Comparison of ENCODE assay signal across 9 mouse cellular contexts in the genomic region with DNA sequence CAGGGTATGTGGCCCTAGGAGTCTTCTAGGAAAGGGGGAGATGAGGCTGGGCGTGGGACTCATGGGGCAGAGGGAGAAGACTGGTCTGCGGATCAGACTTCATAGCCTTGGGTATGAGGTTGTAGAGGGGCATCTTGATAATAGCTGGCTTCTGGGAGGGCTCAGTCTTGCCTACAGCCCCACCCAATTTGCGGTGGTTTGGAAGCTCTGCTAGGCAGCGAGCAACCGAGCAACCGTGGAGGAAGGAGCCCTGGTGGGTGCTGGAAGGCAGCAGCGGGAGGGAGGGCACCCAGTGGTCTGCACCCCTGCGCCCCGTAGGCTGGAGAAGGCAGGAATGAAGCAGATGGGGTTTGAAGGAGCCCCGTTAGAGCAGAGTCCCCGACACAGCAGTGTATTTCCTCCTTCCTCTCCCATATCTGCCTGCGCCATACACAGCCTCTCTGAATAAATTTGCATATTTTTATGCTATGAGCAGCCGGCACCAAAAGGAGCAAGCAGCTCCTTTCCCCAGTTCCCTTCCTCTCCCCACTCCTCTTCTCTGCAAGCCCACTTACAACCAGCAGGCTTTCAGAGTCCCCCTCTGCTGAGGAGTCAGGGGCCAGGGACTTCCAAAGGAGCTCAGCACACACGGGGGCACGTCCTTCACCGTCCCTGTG. TPM values are rescaled to one million over a fixed set of nuclear protein-coding genes. Genes with fewer than 3 reads are reported as not detected.
DNase-seq lines count a peak whose midpoint lies in the region; ATAC-seq and TF ChIP-seq lines count a peak whose summit lies in the region.
"Had no signal": no experiment of that assay in that cellular context is flagged by ENCODE, and none has a peak within 500 bp of the region (broad histone marks: within the 10 kb centered on the region; RNA-seq: fewer than 3 reads in every experiment).

No protein-coding gene starts in this region.

- no peak overlapping the region for H3K27ac ChIP-seq in spleen, adult 2 months (ENCODE audit: insufficient read depth, low read length)
- no peak overlapping the region for H3K27ac ChIP-seq in liver, embryonic 14.5 days
- H3K27ac ChIP-seq in thymus, adult 2 months (ENCODE audit: control insufficient read depth, insufficient read depth, low read length), result no peak overlapping the region

- no peaks in the 10 kb centered on the region for H3K36me3 ChIP-seq in spleen, adult 2 months (ENCODE audit: control insufficient read depth, insufficient read depth, low read length)
- H3K36me3 ChIP-seq in liver, embryonic 14.5 days (replicated peaks; ENCODE audit: control insufficient read depth, insufficient read depth, low read depth), result no peaks in the 10 kb centered on the region
- no peaks in the 10 kb centered on the region for H3K36me3 ChIP-seq in thymus, adult 2 months (ENCODE audit: control insufficient read depth, insufficient read depth, low read length)

- 17% methylated on average over 16 of the region's 16 CpGs for WGBS in spleen, adult 2 months
- 9% methylated on average over 16 of the region's 16 CpGs for WGBS in liver, embryonic 14.5 days (ENCODE audit: insufficient replicate concordance)
- WGBS in thymus, adult 2 months, result 15% methylated on average over 16 of the region's 16 CpGs

- no peak overlapping the region for H3K9ac ChIP-seq in liver, embryonic 14.5 days (replicated peaks)

- no peaks in the 10 kb centered on the region for H3K27me3 ChIP-seq in spleen, adult 2 months (ENCODE audit: control insufficient read depth, insufficient read depth, low read length)
- H3K27me3 ChIP-seq in liver, embryonic 14.5 days (ENCODE audit: control insufficient read depth, insufficient read depth, low read length), result no peaks in the 10 kb centered on the region
- H3K27me3 ChIP-seq in thymus, adult 2 months (ENCODE audit: control insufficient read depth, insufficient read depth, low read length), result no peaks in the 10 kb centered on the region

- H3K4me1 ChIP-seq in spleen, adult 2 months (ENCODE audit: control insufficient read depth, insufficient read depth, insufficient read length), result peaks cover 4% of the 10 kb centered on the region
- H3K4me1 ChIP-seq in liver, embryonic 14.5 days (replicated peaks; ENCODE audit: control insufficient read depth in 2 of 2, insufficient read depth in 2 of 2, low read length in 1 of 2), result no peaks in the 10 kb centered on the region; a peak in 1 of 4 replicates
- peaks cover 9% of the 10 kb centered on the region for H3K4me1 ChIP-seq in thymus, adult 2 months (replicated peaks; ENCODE audit: control insufficient read depth, insufficient read depth, low read length)

- intact Hi-C loops in gastrocnemius, postnatal 14 days (cut with DNase I; ENCODE audit: low total_unique reads), result no loop called here

- peak overlapping the region; percentile 47 for H3K4me2 ChIP-seq in liver, embryonic 14.5 days (ENCODE audit: low read depth)

- ATAC-seq in liver, embryonic 14.5 days (ENCODE audit: insufficient read depth), result no peak

- no peak for TF ChIP-seq EP300 in liver, embryonic 14.5 days (IDR thresholded peaks at IDR 0.05; ENCODE audit: low read depth)

- peak overlapping the region; percentile 37 for H3K4me3 ChIP-seq in spleen, adult 2 months (ENCODE audit: extremely low read depth, insufficient read depth, insufficient read length)
- no peak overlapping the region; a peak in 1 of 4 replicates for H3K4me3 ChIP-seq in liver, embryonic 14.5 days (ENCODE audit: insufficient read depth in 1 of 2, low read depth in 2 of 2, low read length in 2 of 2)
- H3K4me3 ChIP-seq in thymus, adult 2 months (ENCODE audit: control insufficient read depth, insufficient read depth, low read length), result peak overlapping the region; percentile 46

- TF ChIP-seq CTCF in spleen, adult 2 months (IDR thresholded peaks at IDR 0.05; ENCODE audit: extremely low read depth, insufficient read depth, insufficient read length, insufficient replicate concordance), result no peak
- TF ChIP-seq CTCF in liver, embryonic 14.5 days (IDR thresholded peaks at IDR 0.05; ENCODE audit: low read depth), result no peak
- TF ChIP-seq CTCF in thymus, adult 2 months (IDR thresholded peaks at IDR 0.05; ENCODE audit: borderline replicate concordance, control insufficient read depth, extremely low read depth, insufficient read depth, low read length, poor library complexity), result no peak

- TF ChIP-seq POLR2A in spleen, adult 2 months (IDR thresholded peaks at IDR 0.05; ENCODE audit: low read depth, low read length), result no peak
- no peak for TF ChIP-seq POLR2A in thymus, adult 2 months (IDR thresholded peaks at IDR 0.05; ENCODE audit: control insufficient read depth, extremely low read depth, insufficient read depth, low read length, poor library complexity)

- DNase-seq in frontal cortex, postnatal 36 days (ENCODE audit: low spot score in 2 of 2), result peak; percentile 59 to 62
- DNase-seq in frontal cortex, postnatal 25 days (ENCODE audit: low spot score in 2 of 2), result no peak
- DNase-seq in spleen, adult 2 months (ENCODE audit: low read depth in 1 of 2, low spot score in 2 of 2), result no peak
- no peak for DNase-seq in spleen, adult 12 weeks (ENCODE audit: low spot score)
- no peak for DNase-seq in liver, embryonic 14.5 days (ENCODE audit: low read depth in 3 of 3, low spot score in 3 of 3)
- DNase-seq in thymus, adult 2 months, result peak; percentile 11
- no peak for DNase-seq in testis, postnatal 14 days (ENCODE audit: low spot score)
- no peak for DNase-seq in gastrocnemius, postnatal 14 days

- no peaks in the 10 kb centered on the region for H3K9me3 ChIP-seq in liver, embryonic 14.5 days (ENCODE audit: control insufficient read depth, low read length)

RNA-seq across cellular contexts. Expression of a gene that starts 20.9 kb away (rescaled TPM):
- polyA plus RNA-seq in spleen, adult 2 months (2012; rRNA removed), result not detected in 2 replicates
- polyA plus RNA-seq in liver, embryonic 14.5 days (2012; rRNA removed), result not detected in 2 replicates
- not detected in 2 replicates for polyA plus RNA-seq in liver, embryonic 14.5 days (2014; fragmentation: Nextera tagmentation; extraction: Ambion mirVana)
- not detected in 2 replicates for polyA plus RNA-seq in thymus, adult 2 months (2012; rRNA removed)
- not detected for total RNA-seq in gastrocnemius, postnatal 14 days (2021)
- polyA plus RNA-seq: C2C12 had no signal

Comparison
In these comparisons a context has a peak if more than half of its experiments do, and no peak if none do; other contexts are left out.
1. DNase-seq: peak in frontal cortex, postnatal 36 days (2 of 2) and thymus, adult 2 months (single experiment); none in frontal cortex, postnatal 25 days (0 of 2), spleen, adult 2 months (0 of 2), spleen, adult 12 weeks (single experiment), liver, embryonic 14.5 days (0 of 3), testis, postnatal 14 days (single experiment) and gastrocnemius, postnatal 14 days (single experiment).
2. H3K4me3 ChIP-seq: peak in spleen, adult 2 months (single experiment) and thymus, adult 2 months (single experiment); none in liver, embryonic 14.5 days (0 of 2).